Mouse (Mus musculus): ENCODE measurements around the gene Nudt17.

- TF ChIP-seq GATA1 (IDR thresholded peaks at IDR 0.05; ENCODE audit: borderline replicate concordance, low read length) (no peak), FLI1 (IDR thresholded peaks at IDR 0.05; ENCODE audit: low read length) (no peak)
Measured at GRCm38 (mm10) chr3:96690298-96690697, 18.1 kb downstream of the Nudt17 start.

Data from megakaryocyte, embryonic 14.5 days (primary cell).